Mouse (Mus musculus): ENCODE results near the gene Fras1.

GRCm38 (mm10) chr5:96618008-96618407 is 244.3 kb downstream of the Fras1 start:
- no peak for TF ChIP-seq EP300 (IDR thresholded peaks at IDR 0.05; ENCODE audit: insufficient read depth, low read depth, low read length)
- TF ChIP-seq CTCF (IDR thresholded peaks at IDR 0.05; ENCODE audit: low read depth, low read length) = no peak

Data from ES-Bruce4 (cell line).